ENCODE assay signal across 11 mouse cellular contexts in genomic region chr11:3516121-3516520, GRCm38 (mm10). TPM values are rescaled to one million over a fixed set of nuclear protein-coding genes. Genes with fewer than 3 reads are reported as not detected.
DNase-seq lines count a peak whose midpoint lies in the region; ATAC-seq and TF ChIP-seq lines count a peak whose summit lies in the region.
"Had no signal": no experiment of that assay in that cellular context is flagged by ENCODE, and none has a peak within 500 bp of the region (broad histone marks: within the 10 kb centered on the region; RNA-seq: fewer than 3 reads in every experiment).

No protein-coding gene starts in this region.

- 72% methylated on average over 5 of the region's 5 CpGs for WGBS in heart, adult 2 months
- WGBS in embryonic facial prominence, embryonic 13.5 days = 76% methylated on average over 5 of the region's 5 CpGs
- WGBS in neural tube, embryonic 13.5 days = 76% methylated on average over 5 of the region's 5 CpGs
- WGBS in forebrain, embryonic 15.5 days = 80% methylated on average over 5 of the region's 5 CpGs

- H3K9me3 ChIP-seq in embryonic facial prominence, embryonic 13.5 days = no peaks in the 10 kb centered on the region
- no peaks in the 10 kb centered on the region for H3K9me3 ChIP-seq in neural tube, embryonic 13.5 days
- H3K9me3 ChIP-seq in forebrain, embryonic 15.5 days = no peaks in the 10 kb centered on the region

- no peak for DNase-seq in heart, adult 2 months
- DNase-seq in heart, postnatal 14 days = no peak
- DNase-seq in layer of hippocampus, adult 2 months (ENCODE audit: low spot score in 2 of 2) = no peak
- DNase-seq in layer of hippocampus, adult 9-11 months = no peak
- DNase-seq in natural killer cell, adult 2 months (ENCODE audit: low spot score in 2 of 2) = no peak
- DNase-seq: kidney, postnatal 14 days; lung, postnatal 10 days had no signal

- peak overlapping the region; percentile 82 for H3K4me2 ChIP-seq in embryonic facial prominence, embryonic 13.5 days
- peak overlapping the region; percentile 73 for H3K4me2 ChIP-seq in neural tube, embryonic 13.5 days
- H3K4me2 ChIP-seq in forebrain, embryonic 15.5 days (replicated peaks) = no peak overlapping the region

- no peak overlapping the region; the same call in 1 of the 2 replicates for H3K4me3 ChIP-seq in heart, adult 2 months
- H3K4me3 ChIP-seq in layer of hippocampus, adult 2 months = peak overlapping the region; percentile 88
- peak overlapping the region; percentile 56; the same call in 1 of the 2 replicates for H3K4me3 ChIP-seq in embryonic facial prominence, embryonic 13.5 days
- H3K4me3 ChIP-seq in neural tube, embryonic 13.5 days = no peak overlapping the region
- H3K4me3 ChIP-seq in forebrain, embryonic 15.5 days = no peak overlapping the region

- H3K27me3 ChIP-seq in heart, adult 2 months (ENCODE audit: control insufficient read depth, insufficient read depth, low read length) = no peaks in the 10 kb centered on the region
- peaks cover 28% of the 10 kb centered on the region for H3K27me3 ChIP-seq in embryonic facial prominence, embryonic 13.5 days
- peaks cover 36% of the 10 kb centered on the region for H3K27me3 ChIP-seq in neural tube, embryonic 13.5 days
- H3K27me3 ChIP-seq in forebrain, embryonic 15.5 days = peaks cover 21% of the 10 kb centered on the region; the same call in 1 of the 2 replicates

- no peak overlapping the region for H3K9ac ChIP-seq in heart, adult 2 months (ENCODE audit: low read depth, low read length)
- H3K9ac ChIP-seq in embryonic facial prominence, embryonic 13.5 days = 0 out of 2 replicates have a peak overlapping the region, but pooled peaks have one; percentile 76
- no peak overlapping the region for H3K9ac ChIP-seq in neural tube, embryonic 13.5 days
- H3K9ac ChIP-seq in forebrain, embryonic 15.5 days (replicated peaks) = no peak overlapping the region

- H3K36me3 ChIP-seq in heart, adult 2 months (ENCODE audit: control insufficient read depth, insufficient read depth, low read length) = no peaks in the 10 kb centered on the region; the same call in 1 of the 2 replicates
- H3K36me3 ChIP-seq in embryonic facial prominence, embryonic 13.5 days = peaks cover 23% of the 10 kb centered on the region
- H3K36me3 ChIP-seq in neural tube, embryonic 13.5 days = no peaks in the 10 kb centered on the region
- no peaks in the 10 kb centered on the region for H3K36me3 ChIP-seq in forebrain, embryonic 15.5 days

- H3K27ac ChIP-seq in heart, adult 2 months = peak overlapping the region; percentile 17
- H3K27ac ChIP-seq in layer of hippocampus, adult 2 months = peak overlapping the region; percentile 96
- no peak overlapping the region for H3K27ac ChIP-seq in embryonic facial prominence, embryonic 13.5 days
- no peak overlapping the region for H3K27ac ChIP-seq in neural tube, embryonic 13.5 days (replicated peaks)
- H3K27ac ChIP-seq in forebrain, embryonic 15.5 days (replicated peaks) = no peak overlapping the region

- no peaks in the 10 kb centered on the region for H3K79me2 ChIP-seq in heart, adult 2 months (replicated peaks; ENCODE audit: control insufficient read depth, insufficient read depth, low read length)

- ATAC-seq in embryonic facial prominence, embryonic 13.5 days (ENCODE audit: insufficient number of reproducible peaks, insufficient read depth, low FRiP score, low TSS enrichment, low read depth) = no peak
- no peak for ATAC-seq in neural tube, embryonic 13.5 days (ENCODE audit: low read depth)
- ATAC-seq in forebrain, embryonic 15.5 days (replicated peaks) = no peak
- ATAC-seq: CD4-positive, CD25-positive, alpha-beta regulatory T cell, adult 4 months had no signal

- TF ChIP-seq EP300 in heart, adult 2 months (IDR thresholded peaks at IDR 0.05; ENCODE audit: insufficient read depth, low read depth, low read length) = no peak

- TF ChIP-seq POLR2A in heart, adult 2 months (IDR thresholded peaks at IDR 0.05; ENCODE audit: insufficient read depth, low read depth, low read length) = no peak

- TF ChIP-seq CTCF in heart, adult 2 months (IDR thresholded peaks at IDR 0.05) = no peak
- TF ChIP-seq CTCF in layer of hippocampus, adult 2 months (conservative IDR thresholded peaks at IDR 0.05) = no peak

- peaks cover 7% of the 10 kb centered on the region for H3K4me1 ChIP-seq in heart, adult 2 months (ENCODE audit: control insufficient read depth, insufficient read depth, low read length)
- peaks cover 35% of the 10 kb centered on the region for H3K4me1 ChIP-seq in embryonic facial prominence, embryonic 13.5 days
- peaks cover 41% of the 10 kb centered on the region for H3K4me1 ChIP-seq in neural tube, embryonic 13.5 days (replicated peaks)
- peaks cover 29% of the 10 kb centered on the region for H3K4me1 ChIP-seq in forebrain, embryonic 15.5 days

- intact Hi-C loops in heart, adult 2 months (cut with DNase I) = loop anchor here (5.0 to 10.0 kb wide), 2 partner anchors 131 to 171 kb away; partner anchors contain the start of gene Morc2a
- intact Hi-C loops in heart, postnatal 14 days (cut with DNase I) = loop anchor here (5.0 kb wide), 1 partner anchor 86 kb away; no protein-coding TSS in a partner anchor

RNA-seq across cellular contexts. Expression of gene Selenom, which starts 1.6 kb away (rescaled TPM):
- 10 to 100 TPM; 41.7 to 42.8 TPM for total RNA-seq in heart, adult 2 months (2021)
- 67.8 and 78.3 TPM in 2 replicates for polyA plus RNA-seq in heart, adult 2 months (2012; rRNA removed)
- 10 to 100 TPM; 42.1 to 44.0 TPM for total RNA-seq in heart, postnatal 14 days (2021)
- 100 to 1,000 TPM; 199 to 202 TPM for total RNA-seq in layer of hippocampus, adult 2 months (2021)
- polyA plus RNA-seq in embryonic facial prominence, embryonic 13.5 days (2015; fragmentation: Nextera tagmentation; extraction: Ambion mirVana) = 128 and 132 TPM in 2 replicates
- polyA plus RNA-seq in neural tube, embryonic 13.5 days (2015; fragmentation: Nextera tagmentation; extraction: Ambion mirVana) = 75.0 and 83.6 TPM in 2 replicates
- polyA plus RNA-seq in forebrain, embryonic 15.5 days (2015; fragmentation: Nextera tagmentation; extraction: Ambion mirVana) = 41.6 and 44.2 TPM in 2 replicates

RNA-seq across cellular contexts. Expression of gene Inpp5j, which starts 11.5 kb away (rescaled TPM):
- 10 to 100 TPM; 23.4 to 23.6 TPM for total RNA-seq in heart, adult 2 months (2021)
- polyA plus RNA-seq in heart, adult 2 months (2012; rRNA removed) = 20.1 and 22.2 TPM in 2 replicates
- 10 to 100 TPM; 18.9 to 21.7 TPM for total RNA-seq in heart, postnatal 14 days (2021)
- total RNA-seq in layer of hippocampus, adult 2 months (2021) = 10 to 100 TPM; 87.1 to 97.1 TPM
- 0.48 and 0.85 TPM in 2 replicates for polyA plus RNA-seq in embryonic facial prominence, embryonic 13.5 days (2015; fragmentation: Nextera tagmentation; extraction: Ambion mirVana)
- polyA plus RNA-seq in neural tube, embryonic 13.5 days (2015; fragmentation: Nextera tagmentation; extraction: Ambion mirVana) = 3.9 and 4.3 TPM in 2 replicates
- 1.8 and 2.7 TPM in 2 replicates for polyA plus RNA-seq in forebrain, embryonic 15.5 days (2015; fragmentation: Nextera tagmentation; extraction: Ambion mirVana)

RNA-seq across cellular contexts. Expression of gene Smtn, which starts 24.3 kb away (rescaled TPM):
- 100 to 1,000 TPM; 137 to 154 TPM for total RNA-seq in heart, adult 2 months (2021)
- polyA plus RNA-seq in heart, adult 2 months (2012; rRNA removed) = 159 and 167 TPM in 2 replicates
- 100 to 1,000 TPM; 196 to 205 TPM for total RNA-seq in heart, postnatal 14 days (2021)
- 10 to 100 TPM in 1 of 2 experiments, 1 to 10 TPM in 1; 7.4 to 10.3 TPM for total RNA-seq in layer of hippocampus, adult 2 months (2021)
- polyA plus RNA-seq in embryonic facial prominence, embryonic 13.5 days (2015; fragmentation: Nextera tagmentation; extraction: Ambion mirVana) = 43.9 and 46.1 TPM in 2 replicates
- polyA plus RNA-seq in neural tube, embryonic 13.5 days (2015; fragmentation: Nextera tagmentation; extraction: Ambion mirVana) = 20.9 and 23.0 TPM in 2 replicates
- 17.7 and 18.5 TPM in 2 replicates for polyA plus RNA-seq in forebrain, embryonic 15.5 days (2015; fragmentation: Nextera tagmentation; extraction: Ambion mirVana)

RNA-seq across cellular contexts. Expression of gene Pla2g3, which starts 28.0 kb away (rescaled TPM):
- total RNA-seq in heart, adult 2 months (2021) = under 1 TPM in 1 of 2 experiments, not detected in 1; 0.09 TPM
- 0.23 and 0.25 TPM in 2 replicates for polyA plus RNA-seq in heart, adult 2 months (2012; rRNA removed)
- under 1 TPM; 0.10 to 0.22 TPM for total RNA-seq in heart, postnatal 14 days (2021)
- total RNA-seq in layer of hippocampus, adult 2 months (2021) = 1 to 10 TPM; 2.1 to 2.3 TPM
- 0.51 and 0.60 TPM in 2 replicates for polyA plus RNA-seq in embryonic facial prominence, embryonic 13.5 days (2015; fragmentation: Nextera tagmentation; extraction: Ambion mirVana)
- 0.58 and 0.61 TPM in 2 replicates for polyA plus RNA-seq in neural tube, embryonic 13.5 days (2015; fragmentation: Nextera tagmentation; extraction: Ambion mirVana)
- 0.39 and 0.72 TPM in 2 replicates for polyA plus RNA-seq in forebrain, embryonic 15.5 days (2015; fragmentation: Nextera tagmentation; extraction: Ambion mirVana)

Comparison
In these comparisons a context has a peak if more than half of its experiments do, and no peak if none do; other contexts are left out.
1. H3K27ac ChIP-seq: peak in heart, adult 2 months (single experiment) and layer of hippocampus, adult 2 months (single experiment); none in embryonic facial prominence, embryonic 13.5 days (single experiment), neural tube, embryonic 13.5 days (single experiment) and forebrain, embryonic 15.5 days (single experiment).
2. H3K4me3 ChIP-seq: peak in layer of hippocampus, adult 2 months (single experiment) and embryonic facial prominence, embryonic 13.5 days (single experiment); none in heart, adult 2 months (single experiment), neural tube, embryonic 13.5 days (single experiment) and forebrain, embryonic 15.5 days (single experiment).